Mouse (Mus musculus) natural killer cell, adult 2 months (primary cell): Measurements from ENCODE around the gene Nme7.

ENCODE experiments used
- DNase-seq, 2 experiments: peaks; one replicate each; pipeline ENCODE4 v3.0.0; 2022; ENCODE audit warnings: low spot score in 2 of 2

Gene Nme7

GRCm38 (mm10) chr1:164303821-164304220 lies at the start of gene Nme7:
Gene Nme7, plus strand, starts transcription at chr1:164304121.
- no peak for DNase-seq

GRCm38 (mm10) chr1:164254836-164255235 lies 49.1 kb upstream of the Nme7 start:
- DNase-seq, result no peak

GRCm38 (mm10) chr1:164260171-164261028 lies 43.5 kb upstream of the Nme7 start:
- DNase-seq, result no peak

GRCm38 (mm10) chr1:164261553-164261952 lies 42.4 kb upstream of the Nme7 start:
- no peak for DNase-seq

GRCm38 (mm10) chr1:164270941-164271340 lies 33.0 kb upstream of the Nme7 start:
- no peak for DNase-seq

- no peak for DNase-seq
These were observed 30.3 kb upstream of the Nme7 start for GRCm38 (mm10) chr1:164273659-164274058.

- DNase-seq, result peak; percentile 88 to 93
These were observed 28.4 kb upstream of the Nme7 start, which contains the start of gene Ccdc181 for GRCm38 (mm10) chr1:164275455-164275954. Gene Ccdc181, plus strand, starts transcription at chr1:164275585.

GRCm38 (mm10) chr1:164276552-164276951 lies 27.4 kb upstream of the Nme7 start:
- no peak for DNase-seq

GRCm38 (mm10) chr1:164279332-164279731 lies 24.6 kb upstream of the Nme7 start:
- no peak for DNase-seq

- no peak for DNase-seq
These were observed 19.9 kb upstream of the Nme7 start for GRCm38 (mm10) chr1:164284007-164284406.

GRCm38 (mm10) chr1:164287406-164287805 lies 16.5 kb upstream of the Nme7 start:
- DNase-seq, result no peak

GRCm38 (mm10) chr1:164292040-164292439 lies 11.9 kb upstream of the Nme7 start:
- DNase-seq, result no peak

- DNase-seq, result no peak
These were observed 9.8 kb upstream of the Nme7 start for GRCm38 (mm10) chr1:164294071-164294470.

- no peak for DNase-seq
These were observed 7.4 kb upstream of the Nme7 start for GRCm38 (mm10) chr1:164296473-164296872.

- no peak for DNase-seq
These were observed 2.0 kb upstream of the Nme7 start for GRCm38 (mm10) chr1:164301949-164302348.

GRCm38 (mm10) chr1:164307124-164307751 lies 3.3 kb downstream of the Nme7 start, which contains the start of gene Blzf1:
Gene Blzf1, minus strand, starts transcription at chr1:164307489.
- DNase-seq, result peak; percentile 95 to 96

GRCm38 (mm10) chr1:164307922-164308321 lies 4.0 kb downstream of the Nme7 start:
- DNase-seq, result no peak

- DNase-seq, result no peak
These were observed 10.2 kb downstream of the Nme7 start for GRCm38 (mm10) chr1:164314085-164314484.

GRCm38 (mm10) chr1:164315266-164315665 lies 11.3 kb downstream of the Nme7 start:
- DNase-seq, result peak; percentile 21 to 48

GRCm38 (mm10) chr1:164316697-164317096 lies 12.8 kb downstream of the Nme7 start:
- peak; percentile 49 to 67 for DNase-seq

- no peak for DNase-seq
These were observed 13.3 kb downstream of the Nme7 start for GRCm38 (mm10) chr1:164317261-164317660.

GRCm38 (mm10) chr1:164318474-164318873 lies 14.6 kb downstream of the Nme7 start:
- DNase-seq, result no peak
